7 mouse cellular contexts compared by ENCODE assay signal in the genomic region with DNA sequence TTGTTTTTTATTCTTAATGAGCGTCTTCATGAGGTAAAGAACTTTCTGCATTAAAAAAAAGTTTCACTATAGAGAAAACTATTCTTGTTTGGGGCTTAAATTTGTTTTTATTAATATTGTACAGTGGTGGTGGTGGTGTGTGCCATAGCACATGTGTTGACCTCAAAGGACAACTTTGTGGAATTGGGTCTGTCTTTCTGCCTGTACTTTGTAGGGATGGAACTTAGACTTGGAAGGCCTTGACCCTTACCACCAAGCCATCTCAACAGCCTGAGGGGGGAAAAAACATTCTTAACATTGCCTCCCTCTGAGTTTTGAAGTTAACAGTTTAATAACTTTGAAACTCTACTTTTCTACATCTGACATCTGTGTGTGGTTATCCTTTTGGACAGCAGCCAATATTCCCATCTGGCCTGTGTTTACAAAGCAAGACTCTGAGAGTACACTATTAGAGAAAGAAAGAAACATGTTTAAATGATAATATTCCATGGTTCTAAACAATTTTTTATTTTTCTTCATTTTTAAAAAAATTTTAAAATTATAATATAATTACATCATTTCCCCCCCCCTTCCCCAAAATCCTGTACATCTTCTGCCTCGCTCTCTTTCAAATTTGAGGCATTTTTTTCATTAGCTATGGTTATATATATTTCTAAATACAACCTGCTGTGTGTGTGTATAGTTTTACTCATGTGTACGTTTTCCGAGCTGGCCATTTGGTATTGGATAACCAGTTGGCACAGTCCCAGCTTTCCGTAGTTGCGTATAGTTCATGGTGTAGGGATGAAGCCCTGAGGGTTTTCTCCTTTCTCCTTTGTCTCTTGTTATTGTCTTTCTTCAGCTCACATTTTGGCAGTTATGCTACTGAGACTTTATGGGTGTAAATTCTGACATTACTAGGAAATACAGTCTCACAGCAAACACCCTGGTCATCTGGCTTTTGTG. TPM values are rescaled to one million over a fixed set of nuclear protein-coding genes. Genes with fewer than 3 reads are reported as not detected.
DNase-seq lines count a peak whose midpoint lies in the region; ATAC-seq and TF ChIP-seq lines count a peak whose summit lies in the region.

No protein-coding gene starts in this region.

- no peak overlapping the region for H3K27ac ChIP-seq in kidney, postnatal 0 days
- H3K27ac ChIP-seq in embryonic facial prominence, embryonic 10.5 days (replicated peaks): no peak overlapping the region; the same call in 1 of the 2 replicates
- H3K27ac ChIP-seq in limb, embryonic 13.5 days: peak overlapping the region; percentile 85

- no peak overlapping the region for H3K4me3 ChIP-seq in kidney, postnatal 0 days (replicated peaks; ENCODE audit: low read depth, low read length)
- H3K4me3 ChIP-seq in embryonic facial prominence, embryonic 10.5 days: no peak overlapping the region
- no peak overlapping the region for H3K4me3 ChIP-seq in limb, embryonic 13.5 days

- no peak for ATAC-seq in kidney, postnatal 0 days (replicated peaks; ENCODE audit: low FRiP score, low read depth)
- ATAC-seq in limb, embryonic 13.5 days (ENCODE audit: low FRiP score, low read depth): peak; percentile 94

- H3K9ac ChIP-seq in kidney, postnatal 0 days (ENCODE audit: low read depth, low read length): no peak overlapping the region
- H3K9ac ChIP-seq in limb, embryonic 13.5 days: no peak overlapping the region

- no peaks in the 10 kb centered on the region for H3K27me3 ChIP-seq in kidney, postnatal 0 days (ENCODE audit: insufficient read depth, low read length)
- no peaks in the 10 kb centered on the region for H3K27me3 ChIP-seq in embryonic facial prominence, embryonic 10.5 days (replicated peaks; ENCODE audit: low read depth, poor library complexity, severe bottlenecking)
- H3K27me3 ChIP-seq in limb, embryonic 13.5 days: no peaks in the 10 kb centered on the region

- H3K36me3 ChIP-seq in kidney, postnatal 0 days (ENCODE audit: insufficient read depth, low read length): no peaks in the 10 kb centered on the region
- no peaks in the 10 kb centered on the region for H3K36me3 ChIP-seq in embryonic facial prominence, embryonic 10.5 days (replicated peaks)
- no peaks in the 10 kb centered on the region for H3K36me3 ChIP-seq in limb, embryonic 13.5 days

- TF ChIP-seq CTCF in kidney, postnatal 0 days (IDR thresholded peaks at IDR 0.05; ENCODE audit: low read depth): no peak

- H3K9me3 ChIP-seq in kidney, postnatal 0 days (replicated peaks; ENCODE audit: low read length): no peaks in the 10 kb centered on the region
- no peaks in the 10 kb centered on the region for H3K9me3 ChIP-seq in embryonic facial prominence, embryonic 10.5 days
- H3K9me3 ChIP-seq in limb, embryonic 13.5 days: no peaks in the 10 kb centered on the region

- peak; percentile 66 for DNase-seq in kidney, postnatal 0 days (ENCODE audit: low spot score)
- no peak for DNase-seq in kidney, adult 18-20 months
- DNase-seq in NIH3T3 (ENCODE audit: low read depth): peak; percentile 93
- DNase-seq in embryonic facial prominence, embryonic 10.5 days (ENCODE audit: low spot score): peak; percentile 48
- no peak for DNase-seq in spleen, adult 18-20 months
- DNase-seq in thymus, postnatal 36 days: no peak

- WGBS in kidney, postnatal 0 days: 58% methylated on average over 6 of the region's 6 CpGs
- WGBS in embryonic facial prominence, embryonic 10.5 days: 67% methylated on average over 6 of the region's 6 CpGs
- 24% methylated on average over 6 of the region's 6 CpGs for WGBS in limb, embryonic 13.5 days

- H3K4me1 ChIP-seq in kidney, postnatal 0 days (replicated peaks; ENCODE audit: insufficient read depth, low read length): no peaks in the 10 kb centered on the region; the same call in 1 of the 2 replicates
- H3K4me1 ChIP-seq in embryonic facial prominence, embryonic 10.5 days: peaks cover 20% of the 10 kb centered on the region
- H3K4me1 ChIP-seq in limb, embryonic 13.5 days: peaks cover 18% of the 10 kb centered on the region

- H3K4me2 ChIP-seq in kidney, postnatal 0 days (ENCODE audit: low read length): no peak overlapping the region
- no peak overlapping the region; the same call in 1 of the 2 replicates for H3K4me2 ChIP-seq in limb, embryonic 13.5 days (replicated peaks)

RNA-seq across cellular contexts. Expression of a gene that starts 2.0 kb away (rescaled TPM):
- polyA plus RNA-seq in kidney, postnatal 0 days (2015; fragmentation: Nextera tagmentation; extraction: Ambion mirVana): not detected in 2 replicates
- polyA plus RNA-seq in embryonic facial prominence, embryonic 10.5 days (2016; fragmentation: Nextera tagmentation; extraction: Ambion mirVana): not detected in 2 replicates
- polyA plus RNA-seq in limb, embryonic 13.5 days (2015; fragmentation: Nextera tagmentation; extraction: Ambion mirVana): not detected in 2 replicates

RNA-seq across cellular contexts. Expression of a gene that starts 45.5 kb away (rescaled TPM):
- polyA plus RNA-seq in kidney, postnatal 0 days (2015; fragmentation: Nextera tagmentation; extraction: Ambion mirVana): 0.18 and 0.33 TPM in 2 replicates
- 0.11 and 0.18 TPM in 2 replicates for polyA plus RNA-seq in embryonic facial prominence, embryonic 10.5 days (2016; fragmentation: Nextera tagmentation; extraction: Ambion mirVana)
- polyA plus RNA-seq in limb, embryonic 13.5 days (2015; fragmentation: Nextera tagmentation; extraction: Ambion mirVana): 0.04 and 0.05 TPM in 2 replicates

RNA-seq across cellular contexts. Expression of a gene that starts 45.6 kb away (rescaled TPM):
- polyA plus RNA-seq in kidney, postnatal 0 days (2015; fragmentation: Nextera tagmentation; extraction: Ambion mirVana): 76.3 and 84.4 TPM in 2 replicates
- polyA plus RNA-seq in embryonic facial prominence, embryonic 10.5 days (2016; fragmentation: Nextera tagmentation; extraction: Ambion mirVana): 34.7 and 35.3 TPM in 2 replicates
- 58.1 and 58.2 TPM in 2 replicates for polyA plus RNA-seq in limb, embryonic 13.5 days (2015; fragmentation: Nextera tagmentation; extraction: Ambion mirVana)

Comparison
In these comparisons a context has a peak if more than half of its experiments do, and no peak if none do; other contexts are left out.
1. DNase-seq: peak in kidney, postnatal 0 days (single experiment), NIH3T3 (single experiment) and embryonic facial prominence, embryonic 10.5 days (single experiment); none in kidney, adult 18-20 months (single experiment), spleen, adult 18-20 months (0 of 2) and thymus, postnatal 36 days (0 of 2).